Mouse (Mus musculus): Measurements from ENCODE around the gene Palld. TPM values are rescaled to one million over a fixed set of nuclear protein-coding genes. Genes with fewer than 3 reads are reported as not detected.

Gene Palld
- 0.66 TPM for polyA plus RNA-seq (2017; shearing (Covaris generic))

GRCm38 (mm10) chr8:61902521-61902920 is at the start of gene Palld:
Gene Palld, minus strand, starts transcription at chr8:61902690.

GRCm38 (mm10) chr8:61927777-61928494 is 25.4 kb upstream of the Palld start, which contains the start of gene Ddx60:
Gene Ddx60, plus strand, starts transcription at chr8:61928087.

GRCm38 (mm10) chr8:61487597-61488156 is 414.8 kb downstream of the Palld start, which contains the start of gene Cbr4:
Gene Cbr4, plus strand, starts transcription at chr8:61487734.

Other genes starting within 250 kb of the Palld start
- 35.8 TPM for gene Ddx60, start 25.4 kb upstream of the Palld start, polyA plus RNA-seq (2017; shearing (Covaris generic))
- not detected for gene Anxa10, start 220.5 kb upstream of the Palld start, polyA plus RNA-seq (2017; shearing (Covaris generic))

Data from activated CD4-positive, CD25-positive, alpha-beta regulatory T cell, adult 9 weeks (primary cell).